Mouse (Mus musculus) embryonic facial prominence, embryonic 12.5 days (tissue): ENCODE measurements around the gene Mipep. TPM values are rescaled to one million over a fixed set of nuclear protein-coding genes. Genes with fewer than 3 reads are reported as not detected.

ENCODE experiments used
- ATAC-seq: fragments of 200-750 bp; cut with Nextera tagmentation; 2 replicates; pipeline ENCODE4 v1.8.0; 2017; ENCODE audit not compliant: insufficient number of reproducible peaks, insufficient read depth, low FRiP score, low TSS enrichment
- H3K27ac ChIP-seq: fragments of 300-500 bp; sonication (generic); 2 replicates; pipeline ENCODE4 v1.5.1; 2016; ENCODE audit warnings: mild to moderate bottlenecking
- H3K27me3 ChIP-seq: fragments of 300-500 bp; sonication (generic); 2 replicates; pipeline ENCODE4 v1.6.1; 2016; ENCODE audit warnings: mild to moderate bottlenecking, moderate library complexity
- H3K36me3 ChIP-seq: fragments of 300-500 bp; sonication (generic); 2 replicates; pipeline ENCODE4 v1.6.1; 2016; ENCODE audit warnings: mild to moderate bottlenecking
- H3K4me1 ChIP-seq: fragments of 300-500 bp; sonication (generic); 2 replicates; pipeline ENCODE4 v1.6.1; 2016
- H3K4me2 ChIP-seq: fragments of 300-500 bp; sonication (generic); replicated peaks from 2 replicates; pipeline ENCODE4 v1.6.1; 2016; ENCODE audit warnings: mild to moderate bottlenecking, moderate library complexity
- H3K4me3 ChIP-seq: fragments of 300-500 bp; sonication (generic); 2 replicates; pipeline ENCODE4 v1.5.1; 2016; ENCODE audit warnings: mild to moderate bottlenecking
- H3K9ac ChIP-seq: fragments of 300-500 bp; sonication (generic); 2 replicates; pipeline ENCODE4 v1.6.1; 2016; ENCODE audit warnings: mild to moderate bottlenecking, moderate library complexity
- H3K9me3 ChIP-seq: fragments of 300-500 bp; sonication (generic); 2 replicates; pipeline ENCODE4 v1.6.1; 2016; ENCODE audit warnings: mild to moderate bottlenecking, moderate library complexity
- WGBS: fragments of 180-500 bp; shearing (Covaris S2); methylation state at CpG from one replicate; pipeline ENCODE4 v1.1.7; 2016; 5-methylcytosine and 5-hydroxymethylcytosine counted together
- polyA plus RNA-seq: library from polyadenylated mRNA; unstranded; fragments of >200 nt; fragmentation: Nextera tagmentation; extraction: Ambion mirVana; gene quantifications from 2 replicates; pipeline ENCODE4 v1.2.1, GENCODE M21; 2016

Gene Mipep
- polyA plus RNA-seq, 1 experiment from 2014 or later = 25.1 TPM

DNA sequence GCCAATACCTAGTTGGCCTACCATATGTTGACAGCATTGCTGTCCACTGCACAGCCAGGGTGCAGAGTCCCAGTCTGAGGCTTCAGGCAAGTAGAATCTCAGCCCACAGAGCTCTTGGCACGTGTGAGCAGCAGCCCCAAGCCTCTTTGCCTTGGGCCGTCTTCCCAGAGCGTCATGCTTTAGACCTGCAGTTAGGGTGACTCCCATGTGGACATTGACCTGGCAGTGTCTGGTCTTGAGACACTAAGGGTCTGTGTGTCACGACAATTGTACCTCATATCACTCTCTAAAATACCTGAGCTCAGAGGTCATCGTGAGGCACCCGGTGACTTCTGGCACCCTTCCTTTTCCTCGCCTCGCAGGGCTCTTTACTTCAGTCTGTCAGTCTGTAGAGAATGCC lies 25.3 kb upstream of the Mipep start:
- Histone ChIP-seq H3K4me2 (no peak overlapping the region), H3K27ac (no peak overlapping the region), H3K4me3 (no peak overlapping the region), H3K4me1 (no peaks in the 10 kb centered on the region), H3K27me3 (no peaks in the 10 kb centered on the region), H3K9me3 (no peaks in the 10 kb centered on the region), H3K36me3 (peaks cover 25% of the 10 kb centered on the region), H3K9ac (no peak overlapping the region)
- 89% methylated on average over 8 of the region's 8 CpGs for WGBS
- ATAC-seq = no peak

DNA sequence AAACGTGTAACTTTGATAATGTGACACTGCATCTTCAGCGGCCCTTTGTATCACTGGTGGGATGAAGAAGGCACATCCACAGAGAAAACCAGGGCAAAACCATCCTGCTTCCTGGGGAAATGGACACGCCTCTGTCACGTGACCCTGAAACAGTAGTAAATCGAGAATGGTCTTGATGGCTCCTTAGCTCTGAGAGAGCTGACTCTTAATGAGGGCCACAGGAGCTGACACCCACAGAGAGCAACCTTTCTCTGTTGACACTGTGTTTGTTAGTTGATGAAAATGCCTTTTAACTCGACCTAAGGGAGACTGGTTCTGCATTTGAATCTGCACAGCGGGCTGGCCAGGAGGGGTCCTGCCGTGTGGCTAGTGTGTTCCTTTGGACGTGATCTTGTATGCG lies 22.6 kb upstream of the Mipep start:
- no peak overlapping the region for H3K9ac ChIP-seq
- no peak for ATAC-seq
- H3K4me1 ChIP-seq = no peaks in the 10 kb centered on the region
- 77% methylated on average over 10 of the region's 10 CpGs for WGBS
- H3K27me3 ChIP-seq = no peaks in the 10 kb centered on the region
- H3K36me3 ChIP-seq = peaks cover 21% of the 10 kb centered on the region; the same call in 1 of the 2 replicates
- no peak overlapping the region for H3K4me2 ChIP-seq
- H3K4me3 ChIP-seq = no peak overlapping the region
- no peak overlapping the region for H3K27ac ChIP-seq
- H3K9me3 ChIP-seq = no peaks in the 10 kb centered on the region

DNA sequence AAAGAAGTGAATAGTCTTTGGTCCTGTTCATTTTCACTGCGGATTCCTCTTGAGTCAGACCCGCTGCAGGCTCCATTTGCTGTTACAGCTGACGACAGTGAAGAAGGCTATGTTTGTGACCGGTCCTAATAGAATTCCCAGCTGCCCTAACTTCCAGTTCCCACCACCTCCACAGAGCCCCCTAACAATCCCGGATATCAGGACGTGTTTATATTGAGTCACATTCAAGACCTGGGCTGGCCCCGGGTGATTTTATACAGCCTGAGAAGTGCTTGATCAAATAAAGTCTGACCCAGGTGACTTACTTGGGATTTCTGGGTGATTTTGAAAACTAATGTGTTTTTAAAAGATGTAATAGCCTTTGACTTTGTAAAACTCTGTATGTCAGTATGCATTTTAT lies 21.6 kb upstream of the Mipep start:
- no peak overlapping the region for H3K27ac ChIP-seq
- no peak overlapping the region for H3K4me3 ChIP-seq
- ATAC-seq = no peak
- H3K4me2 ChIP-seq = no peak overlapping the region
- peaks cover 16% of the 10 kb centered on the region; the same call in 1 of the 2 replicates for H3K36me3 ChIP-seq
- H3K27me3 ChIP-seq = no peaks in the 10 kb centered on the region
- H3K9ac ChIP-seq = no peak overlapping the region
- WGBS = 62% methylated on average over 7 of the region's 7 CpGs
- H3K4me1 ChIP-seq = 0 out of 2 replicates have a peak, but pooled peaks cover 4% of the 10 kb centered on the region
- H3K9me3 ChIP-seq = no peaks in the 10 kb centered on the region

DNA sequence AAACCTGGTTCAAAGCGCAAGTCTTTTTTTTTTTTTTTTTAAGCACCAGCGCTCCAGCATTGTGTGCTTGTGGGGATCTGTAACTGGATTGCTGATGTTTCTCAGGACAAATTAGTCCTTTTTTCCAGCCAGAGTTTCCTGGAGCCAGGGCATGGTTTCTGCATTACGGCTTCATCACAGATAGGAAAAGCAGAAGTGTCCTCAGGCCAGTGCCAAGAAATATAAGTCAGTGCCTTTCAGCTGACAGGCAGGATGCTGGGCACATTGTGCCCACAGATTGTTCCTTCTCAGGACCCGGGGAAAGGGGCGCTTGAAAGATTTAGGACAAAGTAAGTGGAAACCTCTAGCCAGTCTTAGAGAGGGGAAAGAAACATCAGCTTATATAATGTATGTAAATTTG lies 20.6 kb upstream of the Mipep start:
- no peak for ATAC-seq
- H3K36me3 ChIP-seq = peaks cover 16% of the 10 kb centered on the region; the same call in 1 of the 2 replicates
- no peak overlapping the region for H3K4me3 ChIP-seq
- H3K27me3 ChIP-seq = no peaks in the 10 kb centered on the region
- no peak overlapping the region for H3K27ac ChIP-seq
- no peak overlapping the region for H3K9ac ChIP-seq
- H3K9me3 ChIP-seq = no peaks in the 10 kb centered on the region
- WGBS = 84% methylated on average over 5 of the region's 5 CpGs
- H3K4me2 ChIP-seq = no peak overlapping the region
- 0 out of 2 replicates have a peak, but pooled peaks cover 5% of the 10 kb centered on the region for H3K4me1 ChIP-seq

DNA sequence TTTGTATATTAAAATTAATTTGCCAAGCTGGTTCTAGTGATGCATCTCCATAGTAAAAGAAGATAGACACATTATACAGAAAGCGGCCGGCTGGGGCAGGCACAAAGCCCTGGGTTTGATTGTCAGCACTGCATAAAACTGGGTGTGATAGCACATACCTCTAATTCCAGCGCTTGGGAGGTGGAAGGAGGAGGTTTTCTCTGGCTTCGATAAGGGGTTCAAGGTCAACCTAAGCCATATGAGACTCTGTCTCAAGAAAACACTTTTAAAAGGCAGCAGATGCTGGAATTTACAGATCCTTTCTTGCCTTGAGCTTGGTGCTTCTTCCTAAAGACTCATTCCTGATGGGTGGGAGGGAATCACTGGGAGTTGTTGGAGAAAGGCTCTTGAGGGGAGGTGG lies 19.8 kb upstream of the Mipep start:
- Histone ChIP-seq H3K4me2 (no peak overlapping the region), H3K4me3 (no peak overlapping the region), H3K27ac (no peak overlapping the region), H3K36me3 (peaks cover 12% of the 10 kb centered on the region; the same call in 1 of the 2 replicates), H3K27me3 (no peaks in the 10 kb centered on the region), H3K9ac (no peak overlapping the region), H3K4me1 (0 out of 2 replicates have a peak, but pooled peaks cover 5% of the 10 kb centered on the region), H3K9me3 (no peaks in the 10 kb centered on the region)
- ATAC-seq = no peak
- 54% methylated on average over 4 of the region's 4 CpGs for WGBS

DNA sequence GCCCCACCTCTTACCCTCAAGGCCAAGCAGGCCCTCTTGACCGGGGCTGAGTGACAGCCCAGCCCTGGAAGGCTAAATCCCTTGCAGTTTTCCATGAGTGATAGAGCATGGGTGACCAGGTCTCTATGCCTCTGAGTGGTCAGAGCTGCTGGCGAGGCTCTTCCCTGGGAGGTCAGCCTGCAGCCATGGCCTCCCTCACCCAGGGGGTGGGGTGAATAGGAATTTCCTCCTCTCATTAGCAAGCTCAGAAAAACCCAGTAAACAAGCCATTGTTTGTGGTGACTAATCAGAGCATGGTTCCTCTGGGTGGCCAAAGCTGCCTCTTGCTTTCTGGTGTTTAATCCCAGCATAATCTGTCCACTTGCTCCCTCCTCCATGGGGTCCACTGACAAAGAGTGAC lies 19.3 kb upstream of the Mipep start:
- Histone ChIP-seq H3K4me3 (no peak overlapping the region), H3K27me3 (no peaks in the 10 kb centered on the region), H3K4me1 (0 out of 2 replicates have a peak, but pooled peaks cover 5% of the 10 kb centered on the region), H3K9ac (no peak overlapping the region), H3K36me3 (peaks cover 9% of the 10 kb centered on the region; the same call in 1 of the 2 replicates), H3K9me3 (no peaks in the 10 kb centered on the region), H3K4me2 (no peak overlapping the region), H3K27ac (no peak overlapping the region)
- WGBS = 56% methylated on average over 2 of the region's 2 CpGs
- no peak for ATAC-seq

DNA sequence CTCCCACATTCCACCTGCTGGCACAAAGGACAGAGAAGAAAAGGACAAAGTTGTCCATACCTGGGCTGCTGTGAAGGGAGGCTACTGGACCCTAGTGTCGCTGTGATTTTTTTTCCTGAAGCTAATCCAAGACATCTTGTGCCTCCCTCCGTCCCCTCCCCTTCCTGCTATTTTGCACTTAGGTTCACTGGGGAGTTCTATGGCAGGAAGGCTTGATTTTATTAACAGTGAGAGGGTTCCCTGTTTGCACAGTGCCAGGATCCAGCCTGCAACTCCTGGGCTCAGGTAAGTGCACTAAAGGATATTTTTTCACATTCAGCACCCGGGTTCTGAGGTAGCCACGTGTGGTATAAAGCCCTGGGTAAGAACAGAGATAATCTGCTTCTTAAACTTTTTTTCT lies 16.5 kb upstream of the Mipep start, which contains the start of gene C1qtnf9:
Gene C1qtnf9, plus strand, starts transcription at position 251 of the 400 bp plus-strand sequence.
- H3K9me3 ChIP-seq = no peaks in the 10 kb centered on the region
- ATAC-seq = no peak
- no peaks in the 10 kb centered on the region for H3K36me3 ChIP-seq
- no peaks in the 10 kb centered on the region for H3K27me3 ChIP-seq
- 54% methylated on average over 4 of the region's 4 CpGs for WGBS
- no peak within 1 kb of the TSS for H3K4me3 ChIP-seq
- 0 out of 2 replicates have a peak, but pooled peaks cover 5% of the 10 kb centered on the region for H3K4me1 ChIP-seq
- no peak within 1 kb of the TSS for H3K27ac ChIP-seq
- H3K9ac ChIP-seq = no peak within 1 kb of the TSS
- H3K4me2 ChIP-seq = no peak within 1 kb of the TSS

DNA sequence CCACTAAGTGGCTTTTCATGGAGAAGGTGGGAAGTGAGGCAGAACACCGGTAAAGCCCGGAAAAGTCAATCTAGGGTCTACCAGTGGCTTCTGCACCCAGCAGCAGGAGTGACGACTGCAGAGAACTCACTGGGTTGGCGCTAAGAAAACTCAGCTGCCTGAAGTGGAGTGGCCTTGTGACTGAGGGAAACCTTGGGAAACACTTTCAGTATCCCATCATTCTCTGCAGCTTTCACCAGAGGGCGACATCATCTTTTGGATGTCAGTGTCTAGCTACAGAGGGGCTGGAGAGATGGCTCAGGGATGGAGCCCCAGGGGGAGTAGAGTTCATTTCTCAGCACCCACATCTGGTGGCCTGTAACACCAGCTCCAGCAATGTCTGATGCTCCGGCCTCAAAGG lies 15.0 kb upstream of the Mipep start:
- WGBS = 40% methylated on average over 6 of the region's 6 CpGs
- Histone ChIP-seq H3K9me3 (no peaks in the 10 kb centered on the region), H3K4me2 (no peak overlapping the region), H3K9ac (no peak overlapping the region), H3K4me3 (no peak overlapping the region), H3K36me3 (no peaks in the 10 kb centered on the region), H3K4me1 (0 out of 2 replicates have a peak, but pooled peaks cover 5% of the 10 kb centered on the region), H3K27me3 (no peaks in the 10 kb centered on the region), H3K27ac (no peak overlapping the region)
- no peak for ATAC-seq

DNA sequence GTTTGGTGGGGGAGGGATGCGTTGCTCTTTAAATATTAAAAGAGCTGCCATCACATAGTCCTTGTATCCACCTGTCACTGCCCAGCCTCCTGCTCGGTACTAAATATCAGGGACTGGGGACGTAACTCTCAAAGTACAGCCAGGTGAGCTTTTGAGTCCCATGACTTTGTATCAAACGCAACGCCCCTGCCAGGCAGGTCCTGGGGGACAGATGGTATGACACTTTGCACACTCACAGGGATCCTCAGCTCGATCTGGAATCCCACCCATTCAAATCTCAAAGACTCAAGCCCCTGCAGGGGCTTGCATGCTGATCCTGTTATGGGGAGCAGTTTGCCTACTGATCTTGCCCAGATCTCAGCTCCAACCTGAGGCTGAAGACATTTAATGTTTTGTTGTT lies 13.8 kb upstream of the Mipep start:
- Histone ChIP-seq H3K27ac (no peak overlapping the region), H3K9me3 (no peaks in the 10 kb centered on the region), H3K36me3 (no peaks in the 10 kb centered on the region), H3K27me3 (no peaks in the 10 kb centered on the region), H3K4me1 (0 out of 2 replicates have a peak, but pooled peaks cover 5% of the 10 kb centered on the region), H3K4me2 (peak overlapping the region; percentile 44; the same call in 1 of the 2 replicates), H3K4me3 (no peak overlapping the region), H3K9ac (no peak overlapping the region)
- no peak for ATAC-seq
- WGBS = 77% methylated on average over 6 of the region's 6 CpGs

DNA sequence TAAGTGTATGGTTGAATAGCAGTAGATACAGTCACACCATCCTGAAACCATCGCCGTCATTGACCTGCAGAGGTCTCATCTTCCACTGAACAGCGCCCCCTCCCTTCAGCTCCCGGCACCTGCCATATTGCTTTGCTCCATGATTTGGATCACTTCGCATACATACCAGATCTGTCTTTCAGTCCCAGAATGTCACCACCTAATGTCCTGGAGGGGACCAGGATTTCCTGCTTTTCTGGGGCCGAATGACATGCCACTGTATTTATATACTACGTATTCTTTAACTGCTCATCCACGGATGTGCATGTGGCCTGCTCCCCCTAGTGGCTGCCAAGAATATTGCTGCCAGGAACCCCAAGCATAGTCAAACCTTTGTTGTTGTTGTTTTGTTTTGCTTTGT lies 13.3 kb upstream of the Mipep start:
- no peak for ATAC-seq
- no peaks in the 10 kb centered on the region for H3K27me3 ChIP-seq
- H3K36me3 ChIP-seq = no peaks in the 10 kb centered on the region
- H3K4me2 ChIP-seq = peak overlapping the region; percentile 44
- no peaks in the 10 kb centered on the region for H3K9me3 ChIP-seq
- no peak overlapping the region for H3K27ac ChIP-seq
- 0 out of 2 replicates have a peak, but pooled peaks cover 5% of the 10 kb centered on the region for H3K4me1 ChIP-seq
- WGBS = 7% methylated on average over 8 of the region's 8 CpGs
- H3K4me3 ChIP-seq = peak overlapping the region; percentile 16
- H3K9ac ChIP-seq = no peak overlapping the region

DNA sequence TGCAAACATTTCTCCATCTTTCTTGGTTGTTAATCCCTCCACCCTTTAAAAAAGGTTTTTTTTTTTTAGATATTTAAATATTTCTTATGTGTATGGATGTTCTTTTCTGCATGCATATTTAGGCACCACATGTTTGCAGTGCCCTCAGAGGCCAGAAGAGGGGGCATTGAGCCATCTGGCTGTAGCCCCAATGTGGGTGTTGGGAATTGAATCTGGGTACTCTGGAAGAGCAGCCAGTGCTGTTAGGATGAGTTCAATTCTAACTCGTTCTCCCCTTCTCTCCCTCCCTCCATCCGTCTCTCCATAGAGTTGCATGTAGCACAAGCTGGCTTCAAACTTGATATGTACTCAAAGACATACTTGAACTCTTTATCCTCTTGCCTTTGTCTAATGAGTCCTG lies 10.9 kb upstream of the Mipep start:
- Histone ChIP-seq H3K4me1 (no peaks in the 10 kb centered on the region), H3K27ac (no peak overlapping the region), H3K27me3 (no peaks in the 10 kb centered on the region), H3K9ac (no peak overlapping the region), H3K4me3 (no peak overlapping the region), H3K36me3 (no peaks in the 10 kb centered on the region), H3K4me2 (no peak overlapping the region), H3K9me3 (no peaks in the 10 kb centered on the region)
- 74% methylated on average over 2 of the region's 2 CpGs for WGBS
- no peak for ATAC-seq

DNA sequence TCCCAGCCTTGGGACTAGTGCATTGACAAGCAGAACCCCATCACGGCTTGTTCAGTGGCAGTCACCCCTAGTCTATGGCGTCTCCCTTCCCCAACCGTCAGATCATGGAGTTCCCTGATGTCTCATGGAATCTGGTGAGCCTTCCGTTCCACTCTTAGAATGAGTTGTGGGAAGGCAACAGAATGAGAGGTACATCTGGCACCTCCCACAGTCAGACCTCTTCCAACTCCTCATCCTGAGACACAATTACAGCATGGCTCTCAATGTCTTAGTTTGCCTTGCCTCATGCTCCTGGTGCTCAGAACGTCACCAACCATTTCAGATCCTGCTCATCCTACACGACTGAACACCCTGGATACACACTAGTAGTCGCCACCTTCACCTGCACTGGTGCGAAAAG lies 7.9 kb upstream of the Mipep start:
- no peak overlapping the region for H3K27ac ChIP-seq
- H3K9me3 ChIP-seq = no peaks in the 10 kb centered on the region
- H3K9ac ChIP-seq = no peak overlapping the region
- H3K36me3 ChIP-seq = no peaks in the 10 kb centered on the region
- H3K4me3 ChIP-seq = no peak overlapping the region
- no peaks in the 10 kb centered on the region for H3K27me3 ChIP-seq
- no peak overlapping the region for H3K4me2 ChIP-seq
- no peaks in the 10 kb centered on the region for H3K4me1 ChIP-seq
- 86% methylated on average over 8 of the region's 8 CpGs for WGBS
- ATAC-seq = no peak
